Mouse (Mus musculus): Measurements from ENCODE around the gene Akap2. TPM values are rescaled to one million over a fixed set of nuclear protein-coding genes. Genes with fewer than 3 reads are reported as not detected.

The Akap2 gene
- total and polyA plus RNA-seq, 3 experiments = 1.7 to 7.2 TPM; not detected in 1

DNA sequence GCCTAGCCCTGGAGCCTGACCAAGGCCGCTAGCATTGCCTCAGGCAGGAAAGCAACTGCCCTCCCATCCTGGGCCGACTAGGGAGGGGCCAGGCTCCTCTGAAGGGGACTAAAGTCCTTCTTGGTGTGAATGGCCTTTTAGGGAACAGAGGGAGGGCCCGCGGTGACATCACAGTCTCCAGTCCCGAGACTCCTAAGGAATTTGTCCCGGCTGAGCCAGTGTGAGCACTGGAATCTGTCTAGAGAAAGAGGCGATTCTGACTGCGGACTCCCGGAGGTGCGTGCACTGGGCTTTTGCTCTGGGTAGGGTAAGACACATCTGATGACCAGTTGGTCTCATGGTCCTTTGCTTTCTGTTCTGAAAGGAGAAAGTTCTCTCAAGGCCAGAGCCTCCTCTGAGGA, 127.6 kb downstream of the Akap2 start:
- Histone ChIP-seq H3K27ac (ENCODE audit: control insufficient read depth, low read depth, low read length) (no peak overlapping the region), H3K36me3 (ENCODE audit: control insufficient read depth in 1 of 2, insufficient read depth in 2 of 2, low read length in 2 of 2) (peaks cover 0 to 2% of the 10 kb centered on the region in 2 experiments; a peak in 1 of 4 replicates), H3K4me1 (ENCODE audit: control insufficient read depth in 1 of 2, insufficient read depth in 2 of 2, low read length in 2 of 2) (peaks cover 0 to 9% of the 10 kb centered on the region in 2 experiments; a peak in 3 of 4 replicates), H3K27me3 (ENCODE audit: control insufficient read depth in 1 of 2, insufficient read depth in 2 of 2, low read length in 2 of 2) (no peaks in the 10 kb centered on the region), H3K9ac (ENCODE audit: control insufficient read depth, low read depth, low read length, poor library complexity, severe bottlenecking) (no peak overlapping the region), H3K4me3 (ENCODE audit: control insufficient read depth in 1 of 2, insufficient read depth in 1 of 2, low read depth in 2 of 2, low read length in 2 of 2) (no peak overlapping the region), H3K9me3 (replicated peaks; ENCODE audit: insufficient read depth, low read length) (no peaks in the 10 kb centered on the region), H3K79me2 (ENCODE audit: control insufficient read depth, insufficient read depth, low read length, poor library complexity) (no peaks in the 10 kb centered on the region)
- TF ChIP-seq NELFE (IDR thresholded peaks at IDR 0.05; ENCODE audit: low read depth, low read length) (no peak), GATA1 (IDR thresholded peaks at IDR 0.05; ENCODE audit: low read depth, low read length) (no peak), USF1 (IDR thresholded peaks at IDR 0.05; ENCODE audit: low read depth, low read length) (no peak), MAFK (IDR thresholded peaks at IDR 0.05; ENCODE audit: borderline replicate concordance, low read depth, low read length) (no peak), CHD1 (IDR thresholded peaks at IDR 0.05; ENCODE audit: low read depth, low read length) (no peak), MAX (IDR thresholded peaks at IDR 0.05; ENCODE audit: low read length) (no peak)
- DNase-seq (ENCODE audit: low read depth, low spot score) = no peak

- Histone ChIP-seq H3K4me3 (ENCODE audit: control insufficient read depth in 1 of 2, insufficient read depth in 1 of 2, low read depth in 2 of 2, low read length in 2 of 2) (no peak overlapping the region), H3K9ac (ENCODE audit: control insufficient read depth, low read depth, low read length, poor library complexity, severe bottlenecking) (no peak overlapping the region), H3K27me3 (ENCODE audit: control insufficient read depth in 1 of 2, insufficient read depth in 2 of 2, low read length in 2 of 2) (no peaks in the 10 kb centered on the region), H3K9me3 (replicated peaks; ENCODE audit: insufficient read depth, low read length) (no peaks in the 10 kb centered on the region), H3K79me2 (ENCODE audit: control insufficient read depth, insufficient read depth, low read length, poor library complexity) (no peaks in the 10 kb centered on the region), H3K36me3 (ENCODE audit: control insufficient read depth in 1 of 2, insufficient read depth in 2 of 2, low read length in 2 of 2) (no peaks in the 10 kb centered on the region), H3K27ac (ENCODE audit: control insufficient read depth, low read depth, low read length) (no peak overlapping the region), H3K4me1 (ENCODE audit: control insufficient read depth in 1 of 2, insufficient read depth in 2 of 2, low read length in 2 of 2) (peaks cover 0 to 6% of the 10 kb centered on the region in 2 experiments; a peak in 2 of 4 replicates)
- TF ChIP-seq ZMIZ1 (IDR thresholded peaks at IDR 0.05; ENCODE audit: low read depth, low read length) (no peak), MXI1 (IDR thresholded peaks at IDR 0.05; ENCODE audit: low read depth, low read length) (no peak), ELF1 (IDR thresholded peaks at IDR 0.05; ENCODE audit: low read depth, low read length) (no peak), ETS1 (IDR thresholded peaks at IDR 0.05; ENCODE audit: low read depth, low read length) (no peak), POLR2A (IDR thresholded peaks at IDR 0.05; ENCODE audit: control insufficient read depth in 1 of 2, insufficient read depth in 1 of 2, low read depth in 1 of 2, low read length in 2 of 2, poor library complexity in 1 of 2) (no peak), UBTF (IDR thresholded peaks at IDR 0.05; ENCODE audit: borderline replicate concordance, insufficient read depth, low read depth, low read length) (no peak), MEF2A (IDR thresholded peaks at IDR 0.05; ENCODE audit: extremely low read depth, insufficient replicate concordance, low read depth, low read length, poor library complexity, severe bottlenecking) (no peak)
- DNase-seq (ENCODE audit: low read depth, low spot score) = no peak
These were observed 128.2 kb downstream of the Akap2 start for GRCm38 (mm10) chr4:57845541-57846210.
